Mouse (Mus musculus): ENCODE measurements around the gene Hsd3b6.
"Not testable (repeated sequence)": the region's sequence is repeated elsewhere in the genome, so short reads cannot be mapped to it uniquely, and the experiment has no call there.

The Hsd3b6 gene

GRCm38 (mm10) chr3:98814101-98814670, at the start of gene Hsd3b6:
Gene Hsd3b6 (minus strand): TSS chr3:98814443.
- no peak for DNase-seq (ENCODE audit: low read depth, low spot score)

- DNase-seq (ENCODE audit: low read depth, low spot score) = no peak
Measured at GRCm38 (mm10) chr3:98862800-98863199, 48.6 kb upstream of the Hsd3b6 start.

- DNase-seq (ENCODE audit: low read depth, low spot score) = no peak
Measured at GRCm38 (mm10) chr3:98859576-98859975, 45.3 kb upstream of the Hsd3b6 start, which contains the start of gene Hsd3b1. Gene Hsd3b1 (minus strand): TSS chr3:98859794.

GRCm38 (mm10) chr3:98858051-98858450, 43.8 kb upstream of the Hsd3b6 start:
- no peak for DNase-seq (ENCODE audit: low read depth, low spot score)

- DNase-seq (ENCODE audit: low read depth, low spot score) = no peak
Measured at GRCm38 (mm10) chr3:98856892-98857291, 42.6 kb upstream of the Hsd3b6 start.

GRCm38 (mm10) chr3:98855160-98855559, 40.9 kb upstream of the Hsd3b6 start:
- DNase-seq (ENCODE audit: low read depth, low spot score) = no peak

GRCm38 (mm10) chr3:98853685-98854084, 39.4 kb upstream of the Hsd3b6 start:
- DNase-seq (ENCODE audit: low read depth, low spot score) = no peak

GRCm38 (mm10) chr3:98853051-98853450, 38.8 kb upstream of the Hsd3b6 start:
- DNase-seq (ENCODE audit: low read depth, low spot score) = no peak

GRCm38 (mm10) chr3:98852631-98853030, 38.4 kb upstream of the Hsd3b6 start:
- no peak for DNase-seq (ENCODE audit: low read depth, low spot score)

- DNase-seq (ENCODE audit: low read depth, low spot score) = no peak
Measured at GRCm38 (mm10) chr3:98851853-98852252, 37.6 kb upstream of the Hsd3b6 start.

- DNase-seq (ENCODE audit: low read depth, low spot score) = no peak
Measured at GRCm38 (mm10) chr3:98850262-98850661, 36.0 kb upstream of the Hsd3b6 start.

- DNase-seq (ENCODE audit: low read depth, low spot score) = no peak
Measured at GRCm38 (mm10) chr3:98848898-98849297, 34.7 kb upstream of the Hsd3b6 start.

GRCm38 (mm10) chr3:98812653-98813052, 1.6 kb downstream of the Hsd3b6 start:
- not testable (repeated sequence) for DNase-seq (ENCODE audit: low read depth, low spot score)

- DNase-seq (ENCODE audit: low read depth, low spot score) = not testable (repeated sequence)
Measured at GRCm38 (mm10) chr3:98805032-98805431, 9.2 kb downstream of the Hsd3b6 start.

- DNase-seq (ENCODE audit: low read depth, low spot score) = no peak
Measured at GRCm38 (mm10) chr3:98786551-98786950, 27.7 kb downstream of the Hsd3b6 start.

- no peak for DNase-seq (ENCODE audit: low read depth, low spot score)
Measured at GRCm38 (mm10) chr3:98782181-98782868, 31.9 kb downstream of the Hsd3b6 start.

- no peak for DNase-seq (ENCODE audit: low read depth, low spot score)
Measured at GRCm38 (mm10) chr3:98780921-98781320, 33.3 kb downstream of the Hsd3b6 start.

GRCm38 (mm10) chr3:98764155-98764554, 50.1 kb downstream of the Hsd3b6 start:
- no peak for DNase-seq (ENCODE audit: low read depth, low spot score)

- DNase-seq (ENCODE audit: low read depth, low spot score) = no peak
Measured at GRCm38 (mm10) chr3:98756836-98757235, 57.4 kb downstream of the Hsd3b6 start.

Data from embryo, embryonic 11.5 days (tissue).